Comparison of ENCODE assay signal across 8 mouse cellular contexts in genomic region chr13:104286897-104287309, GRCm38 (mm10). TPM values are rescaled to one million over a fixed set of nuclear protein-coding genes. Genes with fewer than 3 reads are reported as not detected.
DNase-seq lines count a peak whose midpoint lies in the region; ATAC-seq and TF ChIP-seq lines count a peak whose summit lies in the region.

No protein-coding gene starts in this region.

- no peaks in the 10 kb centered on the region; the same call in 1 of the 2 replicates for H3K79me2 ChIP-seq in CH12.LX (replicated peaks; ENCODE audit: control insufficient read depth, extremely low read depth, insufficient read depth, poor library complexity, severe bottlenecking)

- no peak for TF ChIP-seq CTCF in CH12.LX (conservative IDR thresholded peaks at IDR 0.05 in 1 of 2, IDR thresholded peaks at IDR 0.05 in 1 of 2; ENCODE audit: low read depth in 2 of 2, low read length in 2 of 2)

- H3K36me3 ChIP-seq in CH12.LX (replicated peaks in 1 of 2; ENCODE audit: control insufficient read depth in 1 of 2, insufficient read depth in 1 of 2, low read length in 1 of 2): no peaks in the 10 kb centered on the region
- H3K36me3 ChIP-seq in forebrain, embryonic 10.5 days (replicated peaks): no peaks in the 10 kb centered on the region
- no peaks in the 10 kb centered on the region for H3K36me3 ChIP-seq in heart, embryonic 14.5 days (ENCODE audit: control insufficient read depth, insufficient read depth, low read length)
- no peaks in the 10 kb centered on the region for H3K36me3 ChIP-seq in liver, embryonic 12.5 days
- no peaks in the 10 kb centered on the region for H3K36me3 ChIP-seq in stomach, embryonic 14.5 days (ENCODE audit: control insufficient read depth, insufficient read depth, low read length)

- no peaks in the 10 kb centered on the region for H3K27me3 ChIP-seq in CH12.LX (replicated peaks)
- H3K27me3 ChIP-seq in forebrain, embryonic 10.5 days (ENCODE audit: poor library complexity, severe bottlenecking): no peaks in the 10 kb centered on the region
- no peaks in the 10 kb centered on the region for H3K27me3 ChIP-seq in heart, embryonic 14.5 days (ENCODE audit: control insufficient read depth, insufficient read depth, low read length)
- no peaks in the 10 kb centered on the region for H3K27me3 ChIP-seq in liver, embryonic 12.5 days (replicated peaks)
- no peaks in the 10 kb centered on the region for H3K27me3 ChIP-seq in stomach, embryonic 14.5 days (ENCODE audit: control insufficient read depth, insufficient read depth, low read length)

- no peak overlapping the region; the same call in 1 of the 2 replicates for H3K27ac ChIP-seq in CH12.LX (ENCODE audit: insufficient read depth, low read depth)
- peak overlapping the region; percentile 85 for H3K27ac ChIP-seq in forebrain, embryonic 10.5 days
- H3K27ac ChIP-seq in heart, embryonic 14.5 days (replicated peaks in 1 of 2; ENCODE audit: control insufficient read depth in 1 of 2, insufficient read depth in 1 of 2, low read depth in 2 of 2, low read length in 2 of 2): peak overlapping the region; percentile 94 to 98
- H3K27ac ChIP-seq in liver, embryonic 12.5 days: peak overlapping the region; percentile 77
- H3K27ac ChIP-seq in stomach, embryonic 14.5 days (ENCODE audit: low read length): peak overlapping the region; percentile 78; the same call in 1 of the 2 replicates

- H3K4me1 ChIP-seq in CH12.LX (ENCODE audit: control insufficient read depth in 1 of 2, insufficient read depth in 2 of 2): peaks cover 0 to 12% of the 10 kb centered on the region in 2 experiments; a peak in 1 of 4 replicates
- H3K4me1 ChIP-seq in forebrain, embryonic 10.5 days: peaks cover 30% of the 10 kb centered on the region
- H3K4me1 ChIP-seq in heart, embryonic 14.5 days (ENCODE audit: control insufficient read depth in 2 of 2, insufficient read depth in 2 of 2, low read length in 2 of 2): peaks cover 0 to 6% of the 10 kb centered on the region in 2 experiments; a peak in 1 of 4 replicates
- peaks cover 25% of the 10 kb centered on the region for H3K4me1 ChIP-seq in liver, embryonic 12.5 days
- H3K4me1 ChIP-seq in stomach, embryonic 14.5 days (ENCODE audit: control insufficient read depth, insufficient read depth, low read length): no peaks in the 10 kb centered on the region

- 0 out of 2 replicates have a peak, but pooled peaks have one; percentile 25 for TF ChIP-seq POLR2A in CH12.LX (IDR thresholded peaks at IDR 0.05; ENCODE audit: low read depth, low read length)

- TF ChIP-seq EP300 in CH12.LX (IDR thresholded peaks at IDR 0.05; ENCODE audit: low read length): peak; percentile 53

- in situ Hi-C loops in CH12.LX (cut with MboI; ENCODE audit: low pct_ligation_motif_present, low pct_unique_long_range_greater_than_20kb, low sequenced_read_pairs): loop anchor here (10.0 kb wide), 1 partner anchor 498 kb away; no protein-coding TSS in a partner anchor

- dilution Hi-C loops in CH12.LX (cut with MboI; ENCODE audit: extremely low pct_ligation_motif_present, extremely low pct_unique_long_range_greater_than_20kb, low sequenced_read_pairs): no loop called here

- TF ChIP-seq RAD21 in CH12.LX (IDR thresholded peaks at IDR 0.05; ENCODE audit: low read depth, low read length): no peak; the same call in 1 of the 2 replicates

- peak; percentile 91 for ATAC-seq in heart, embryonic 14.5 days (ENCODE audit: insufficient number of reproducible peaks, insufficient read depth, low FRiP score, low read depth)
- peak; percentile 92 for ATAC-seq in liver, embryonic 12.5 days
- ATAC-seq in stomach, embryonic 14.5 days (ENCODE audit: insufficient number of reproducible peaks, insufficient read depth, low FRiP score, low read depth): peak; percentile 90

- no peaks in the 10 kb centered on the region for H3K9me3 ChIP-seq in CH12.LX (replicated peaks; ENCODE audit: low read length)
- H3K9me3 ChIP-seq in forebrain, embryonic 10.5 days: no peaks in the 10 kb centered on the region
- H3K9me3 ChIP-seq in heart, embryonic 14.5 days (ENCODE audit: control insufficient read depth, low read length): no peaks in the 10 kb centered on the region
- no peaks in the 10 kb centered on the region for H3K9me3 ChIP-seq in liver, embryonic 12.5 days (replicated peaks)
- H3K9me3 ChIP-seq in stomach, embryonic 14.5 days (ENCODE audit: control insufficient read depth, low read depth, low read length): no peaks in the 10 kb centered on the region

- H3K4me3 ChIP-seq in CH12.LX (replicated peaks in 1 of 3; ENCODE audit: low read depth in 2 of 3, low read length in 2 of 3, poor library complexity in 1 of 3): peak overlapping the region; percentile 51 to 57 (median 53)
- H3K4me3 ChIP-seq in forebrain, embryonic 10.5 days: peak overlapping the region; percentile 62
- H3K4me3 ChIP-seq in heart, embryonic 14.5 days (ENCODE audit: control insufficient read depth in 1 of 2, insufficient read depth in 1 of 2, low read depth in 1 of 2, low read length in 2 of 2): peak overlapping the region; percentile 50
- peak overlapping the region; percentile 70 for H3K4me3 ChIP-seq in liver, embryonic 12.5 days
- H3K4me3 ChIP-seq in stomach, embryonic 14.5 days (ENCODE audit: low read depth, low read length): peak overlapping the region; percentile 27

- H3K9ac ChIP-seq in CH12.LX (ENCODE audit: insufficient read depth, low read depth): peak overlapping the region; percentile 37; the same call in 1 of the 2 replicates
- peak overlapping the region; percentile 86 for H3K9ac ChIP-seq in heart, embryonic 14.5 days (ENCODE audit: low read length)
- peak overlapping the region; percentile 70 for H3K9ac ChIP-seq in liver, embryonic 12.5 days
- H3K9ac ChIP-seq in stomach, embryonic 14.5 days (replicated peaks; ENCODE audit: low read depth, low read length): no peak overlapping the region

- 0% methylated on average over 10 of the region's 10 CpGs for WGBS in forebrain, embryonic 10.5 days
- WGBS in heart, embryonic 14.5 days: 0% methylated on average over 10 of the region's 10 CpGs
- WGBS in liver, embryonic 12.5 days (ENCODE audit: insufficient replicate concordance): under 1% methylated on average over 10 of the region's 10 CpGs
- 0% methylated on average over 10 of the region's 10 CpGs for WGBS in stomach, embryonic 14.5 days

- peak; percentile 96 for DNase-seq in CH12.LX (ENCODE audit: extremely low read depth)
- DNase-seq in c-Kit-positive CD71-positive TER-119-negative erythroid progenitor cells, embryonic 14.5 days (ENCODE audit: low read depth): peak; percentile 81
- peak; percentile 90 for DNase-seq in forebrain, embryonic 10.5 days (ENCODE audit: extremely low spot score, low spot score)
- peak; percentile 94 for DNase-seq in kidney, postnatal 10 days
- DNase-seq in naive thymus-derived CD4-positive, alpha-beta T cell, adult 2 months (ENCODE audit: low read depth): peak; percentile 94

- peak overlapping the region; percentile 100 for H3K4me2 ChIP-seq in CH12.LX (ENCODE audit: insufficient read depth, low read depth, poor library complexity, severe bottlenecking)
- H3K4me2 ChIP-seq in heart, embryonic 14.5 days (ENCODE audit: low read length): peak overlapping the region; percentile 79
- H3K4me2 ChIP-seq in liver, embryonic 12.5 days: peak overlapping the region; percentile 90
- H3K4me2 ChIP-seq in stomach, embryonic 14.5 days (replicated peaks; ENCODE audit: low read depth, low read length): peak overlapping the region; percentile 44

TF ChIP-seq in CH12.LX, 34 proteins besides CTCF, POLR2A, EP300 and RAD21 (continues in another document):
- TF ChIP-seq MAZ (IDR thresholded peaks at IDR 0.05; ENCODE audit: low read depth, low read length) (no peak), NRF1 (IDR thresholded peaks at IDR 0.05; ENCODE audit: low read depth, low read length) (peak; percentile 91), TBP (conservative IDR thresholded peaks at IDR 0.05; ENCODE audit: low read depth, low read length) (no peak), MXI1 (IDR thresholded peaks at IDR 0.05; ENCODE audit: low read depth, low read length) (peak; percentile 76; the same call in 1 of the 2 replicates), ETS1 (conservative IDR thresholded peaks at IDR 0.05; ENCODE audit: low read depth, low read length) (peak; percentile 93), BHLHE40 (IDR thresholded peaks at IDR 0.05; ENCODE audit: low read depth, low read length) (peak; percentile 100), GABPA (IDR thresholded peaks at IDR 0.05; ENCODE audit: insufficient replicate concordance, low read depth, low read length) (no peak), ZNF384 (IDR thresholded peaks at IDR 0.05; ENCODE audit: low read depth, low read length) (peak; percentile 78), KAT2A (IDR thresholded peaks at IDR 0.05; ENCODE audit: insufficient replicate concordance, low read length) (no peak), IRF4 (IDR thresholded peaks at IDR 0.05; ENCODE audit: low read depth, low read length) (peak; percentile 69)

RNA-seq across cellular contexts. Expression of gene Adamts6, which starts 0.7 kb away (rescaled TPM):
- total RNA-seq in CH12.LX (2012; rRNA removed) (0.34 TPM in 2 replicates), CH12.LX (2014; rRNA removed) (0.72 and 1.3 TPM in 2 replicates)
- 1.00 and 1.1 TPM in 2 replicates for polyA plus RNA-seq in CH12.LX (2012; ENCODE audit: insufficient read length, low read depth)
- polyA plus RNA-seq in forebrain, embryonic 10.5 days (2016; fragmentation: Nextera tagmentation; extraction: Ambion mirVana): 2.3 and 2.7 TPM in 2 replicates
- polyA plus RNA-seq in heart, embryonic 14.5 days (2014; fragmentation: Nextera tagmentation; extraction: Ambion mirVana): 9.8 and 10.7 TPM in 2 replicates
- 0.25 and 0.31 TPM in 2 replicates for polyA plus RNA-seq in liver, embryonic 12.5 days (2016; fragmentation: Nextera tagmentation; extraction: Ambion mirVana)
- 5.0 and 6.4 TPM in 2 replicates for polyA plus RNA-seq in stomach, embryonic 14.5 days (2014; fragmentation: Nextera tagmentation; extraction: Ambion mirVana)

RNA-seq across cellular contexts. Expression of gene Ppwd1, which starts 58.3 kb away (rescaled TPM):
- 14.8 and 15.6 TPM in 2 replicates for total RNA-seq in CH12.LX (2012; rRNA removed)
- 23.0 and 25.4 TPM in 2 replicates for total RNA-seq in CH12.LX (2014; rRNA removed)
- 20.7 and 22.6 TPM in 2 replicates for polyA plus RNA-seq in CH12.LX (2012; ENCODE audit: insufficient read length, low read depth)
- polyA plus RNA-seq in forebrain, embryonic 10.5 days (2016; fragmentation: Nextera tagmentation; extraction: Ambion mirVana): 20.1 and 21.3 TPM in 2 replicates
- 8.2 and 9.3 TPM in 2 replicates for polyA plus RNA-seq in heart, embryonic 14.5 days (2014; fragmentation: Nextera tagmentation; extraction: Ambion mirVana)
- 12.7 and 12.9 TPM in 2 replicates for polyA plus RNA-seq in liver, embryonic 12.5 days (2016; fragmentation: Nextera tagmentation; extraction: Ambion mirVana)
- 15.1 and 16.0 TPM in 2 replicates for polyA plus RNA-seq in stomach, embryonic 14.5 days (2014; fragmentation: Nextera tagmentation; extraction: Ambion mirVana)

RNA-seq across cellular contexts. Expression of gene Cenpk, which starts 58.5 kb away (rescaled TPM):
- total RNA-seq in CH12.LX (2012; rRNA removed) (19.0 and 28.5 TPM in 2 replicates), CH12.LX (2014; rRNA removed) (111 and 113 TPM in 2 replicates)
- polyA plus RNA-seq in CH12.LX (2012; ENCODE audit: insufficient read length, low read depth): 26.7 and 35.5 TPM in 2 replicates
- polyA plus RNA-seq in forebrain, embryonic 10.5 days (2016; fragmentation: Nextera tagmentation; extraction: Ambion mirVana): 92.5 and 102 TPM in 2 replicates
- polyA plus RNA-seq in heart, embryonic 14.5 days (2014; fragmentation: Nextera tagmentation; extraction: Ambion mirVana): 40.2 and 49.5 TPM in 2 replicates
- 89.2 and 94.6 TPM in 2 replicates for polyA plus RNA-seq in liver, embryonic 12.5 days (2016; fragmentation: Nextera tagmentation; extraction: Ambion mirVana)
- 61.1 and 69.2 TPM in 2 replicates for polyA plus RNA-seq in stomach, embryonic 14.5 days (2014; fragmentation: Nextera tagmentation; extraction: Ambion mirVana)

Comparison
In these comparisons a context has a peak if more than half of its experiments do, and no peak if none do; other contexts are left out.
1. H3K4me2 ChIP-seq: peak in every context shown above with its lines; median percentile 100 in CH12.LX; 90 in liver, embryonic 12.5 days; 79 in heart, embryonic 14.5 days; 44 in stomach, embryonic 14.5 days.